Mouse (Mus musculus) lung, postnatal 0 days (tissue): ENCODE results near the gene Cacng6.

Source experiments
- CTCF ChIP-seq: IDR thresholded peaks from 2 replicates; pipeline ENCODE4 v1.5.1; 2016; ENCODE audit warnings: antibody characterized with exemption, mild to moderate bottlenecking
- EP300 ChIP-seq: IDR thresholded peaks from 2 replicates; pipeline ENCODE4 v1.6.1; 2016; ENCODE audit warnings: antibody characterized with exemption, mild to moderate bottlenecking, control low read depth

- TF ChIP-seq EP300 (no peak), CTCF (no peak)
These were observed 3.5 kb upstream of the Cacng6 start for GRCm38 (mm10) chr7:3420466-3420865.
